Mouse (Mus musculus): ENCODE data around the gene Eef1akmt1. TPM values are rescaled to one million over a fixed set of nuclear protein-coding genes. Genes with fewer than 3 reads are reported as not detected.

Gene Eef1akmt1
- polyA plus RNA-seq (2017; shearing (Covaris generic)) = 113 TPM

GRCm38 (mm10) chr14:57571155-57572133 is at the start of gene Eef1akmt1:
TSS of gene Eef1akmt1 (minus strand) at chr14:57571612.

GRCm38 (mm10) chr14:57524671-57525387 is 46.6 kb downstream of the Eef1akmt1 start, which contains the start of gene Il17d:
TSS of gene Il17d (plus strand) at chr14:57524777.

Other genes starting within 250 kb of the Eef1akmt1 start
- gene Cryl1, start 173.1 kb downstream of the Eef1akmt1 start, polyA plus RNA-seq (2017; shearing (Covaris generic)) = 30.1 TPM
- 2.9 TPM for gene Ift88, start 147.6 kb downstream of the Eef1akmt1 start, polyA plus RNA-seq (2017; shearing (Covaris generic))
- gene Il17d, start 46.8 kb downstream of the Eef1akmt1 start, polyA plus RNA-seq (2017; shearing (Covaris generic)) = not detected
- gene Xpo4, start 93.8 kb upstream of the Eef1akmt1 start, polyA plus RNA-seq (2017; shearing (Covaris generic)) = 44.6 TPM
- gene Gm49361, start 174.5 kb upstream of the Eef1akmt1 start, polyA plus RNA-seq (2017; shearing (Covaris generic)) = not detected
- 22.7 TPM for gene Lats2, start 186.8 kb upstream of the Eef1akmt1 start, polyA plus RNA-seq (2017; shearing (Covaris generic))
- gene Sap18, start 226.6 kb upstream of the Eef1akmt1 start, polyA plus RNA-seq (2017; shearing (Covaris generic)) = 230 TPM

Measured in inflammation-experienced regulatory T-cells, adult 16 weeks (primary cell).